Mouse (Mus musculus): ENCODE results near the gene Madd.

The Madd gene

DNA sequence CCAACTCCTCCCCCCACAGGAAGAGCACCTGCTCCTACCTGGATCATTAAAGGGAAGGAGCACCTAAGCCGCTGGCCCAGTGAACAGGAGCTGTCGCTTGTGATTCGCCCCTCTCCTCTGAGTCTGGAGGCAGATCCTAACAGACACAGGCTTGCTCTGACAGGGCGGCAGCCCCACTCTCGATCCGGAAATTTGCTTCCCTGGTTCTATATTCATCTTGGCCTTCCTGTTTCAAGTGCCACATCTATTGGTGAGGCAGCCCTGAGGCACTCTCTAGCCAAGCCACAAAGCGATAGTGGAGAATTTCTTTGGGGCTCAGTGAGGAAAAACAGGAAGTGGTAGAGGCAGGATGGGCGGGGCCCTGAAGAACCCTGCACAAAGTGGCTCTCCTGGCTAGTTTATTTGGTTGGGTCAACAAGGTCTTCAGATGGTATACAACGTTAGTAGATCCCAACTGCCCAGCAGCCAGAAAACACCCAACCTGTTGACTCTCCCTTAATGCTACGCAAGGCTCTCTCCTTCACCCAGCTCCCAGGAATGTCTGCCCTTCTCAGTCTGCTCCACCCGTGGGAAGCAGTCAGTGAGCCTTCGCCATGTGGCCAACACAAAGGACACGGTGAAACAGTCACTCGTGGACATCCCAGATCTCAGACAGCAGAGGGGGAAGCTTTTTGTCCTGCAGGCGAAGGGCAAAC is at the start of gene Madd:
TSS of gene Madd (minus strand) at position 127 of the 695 bp plus-strand sequence.
- DNase-seq = no peak

DNA sequence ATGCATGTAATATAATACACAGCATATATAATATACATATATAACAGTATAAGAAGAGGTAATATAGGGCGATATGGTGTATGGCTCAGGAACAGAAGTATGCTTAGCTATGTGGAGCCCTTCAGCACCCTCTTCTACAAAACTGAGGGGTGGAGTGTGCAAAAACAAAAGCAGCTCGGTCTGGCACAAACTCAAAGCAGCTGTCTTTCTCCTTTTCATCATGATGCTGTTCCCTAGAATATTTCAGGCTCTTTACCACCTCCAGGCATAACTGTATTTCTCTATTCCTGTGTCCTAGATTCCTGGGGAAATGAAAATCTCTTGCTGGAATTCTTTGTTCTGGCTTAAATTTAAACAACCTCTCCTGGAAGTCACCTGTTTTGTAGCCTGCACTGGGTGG is 46.1 kb upstream of the Madd start:
- DNase-seq = no peak

GRCm38 (mm10) chr2:91223614-91224013 is 40.0 kb upstream of the Madd start:
- DNase-seq = no peak

- no peak for DNase-seq
Measured at GRCm38 (mm10) chr2:91220501-91220900, 36.9 kb upstream of the Madd start.

DNA sequence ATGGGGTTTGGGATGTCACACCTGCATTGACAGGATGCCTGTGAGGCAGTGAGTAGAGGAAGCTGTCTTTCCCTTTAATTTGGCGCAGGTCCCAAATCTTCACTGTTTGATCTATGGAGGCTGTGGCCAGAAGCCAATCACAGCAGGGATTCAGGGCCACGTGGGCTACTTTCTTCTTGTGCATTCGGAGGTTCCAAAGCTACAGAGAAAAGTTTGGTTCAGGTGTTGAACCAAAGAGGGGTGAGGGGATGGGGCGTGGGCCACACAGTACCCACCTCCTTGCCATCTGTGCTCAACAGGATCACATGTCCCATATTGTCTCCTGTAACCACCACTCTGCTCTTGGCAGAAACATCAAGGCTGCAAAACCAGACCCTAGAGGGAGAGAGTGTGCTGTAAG is 33.4 kb upstream of the Madd start:
- DNase-seq = no peak

DNA sequence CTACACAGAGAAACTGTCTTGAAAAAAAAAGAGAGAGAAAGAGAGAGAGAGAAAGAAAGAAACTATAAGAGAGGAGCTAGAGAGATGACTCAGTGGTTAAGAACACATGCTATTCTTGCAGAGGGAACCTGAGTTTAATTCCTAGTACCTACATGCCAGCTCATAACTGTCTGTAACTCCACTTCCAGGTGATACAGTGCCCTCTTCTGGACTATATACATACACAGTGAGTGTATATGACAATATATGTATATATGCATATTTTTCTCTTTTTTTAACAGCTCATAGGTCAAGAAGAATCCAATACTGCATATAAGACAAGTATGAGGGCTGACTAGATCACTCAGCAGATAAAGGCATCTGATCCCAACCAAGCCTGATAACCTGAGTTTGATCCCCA is 29.7 kb upstream of the Madd start:
- DNase-seq = no peak

DNA sequence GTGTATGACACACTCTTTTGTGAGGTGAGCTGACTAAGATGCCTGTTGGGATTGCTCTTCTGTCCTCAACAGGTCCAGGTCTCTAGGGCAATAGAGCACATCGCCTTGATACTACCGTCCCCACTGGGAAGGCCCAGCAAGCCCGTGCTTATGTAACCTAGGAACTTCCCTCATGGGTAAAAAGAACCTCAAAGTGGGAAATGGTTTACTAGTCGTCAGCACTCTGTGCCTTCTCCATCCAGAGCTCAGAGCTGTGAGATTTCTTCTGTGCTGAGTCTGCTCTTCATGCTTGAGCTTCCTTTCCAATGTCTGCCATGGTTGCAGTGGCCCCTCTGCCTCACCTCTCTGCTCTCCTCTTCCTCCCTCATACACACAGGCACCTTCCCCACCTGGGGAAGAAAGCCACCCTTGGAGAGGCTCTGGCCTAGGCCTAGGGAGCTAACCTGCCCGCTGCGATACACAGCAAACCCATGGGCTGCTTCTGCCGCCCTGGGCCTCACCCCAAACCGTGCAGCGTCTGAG is 22.7 kb upstream of the Madd start:
- DNase-seq = no peak

DNA sequence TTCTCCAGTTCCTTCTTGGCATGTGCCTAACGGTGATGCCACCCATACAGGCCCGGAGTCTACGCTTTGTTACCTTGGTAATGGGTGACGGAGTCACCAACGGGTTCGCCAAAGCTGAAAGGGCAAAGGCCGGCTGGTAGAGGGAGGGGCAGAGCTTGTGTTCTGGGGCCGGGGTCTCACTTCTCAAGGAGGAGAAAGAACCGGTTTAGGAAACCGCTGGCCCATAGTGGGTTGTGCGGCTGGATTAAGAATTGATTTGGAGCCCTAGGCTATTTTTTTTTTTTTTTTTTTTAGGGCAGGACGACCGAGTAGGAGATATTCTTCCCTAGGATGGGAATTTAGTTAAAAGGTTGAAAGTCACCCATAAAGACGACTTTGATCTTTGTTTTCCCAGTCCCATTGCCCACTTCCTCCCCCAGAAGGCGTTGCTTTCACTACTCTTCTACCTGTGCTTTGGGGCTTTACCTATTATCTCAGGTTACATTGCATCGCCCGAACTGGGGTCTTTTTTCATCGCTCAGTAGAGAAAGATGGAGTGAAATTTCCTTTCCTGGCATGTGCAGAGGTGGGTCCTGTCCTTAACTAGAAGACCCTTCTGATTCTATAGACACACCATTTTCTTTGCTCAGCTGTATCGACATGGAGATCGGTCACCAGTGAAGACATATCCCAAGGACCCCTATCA is 19.5 kb upstream of the Madd start:
- no peak for DNase-seq

DNA sequence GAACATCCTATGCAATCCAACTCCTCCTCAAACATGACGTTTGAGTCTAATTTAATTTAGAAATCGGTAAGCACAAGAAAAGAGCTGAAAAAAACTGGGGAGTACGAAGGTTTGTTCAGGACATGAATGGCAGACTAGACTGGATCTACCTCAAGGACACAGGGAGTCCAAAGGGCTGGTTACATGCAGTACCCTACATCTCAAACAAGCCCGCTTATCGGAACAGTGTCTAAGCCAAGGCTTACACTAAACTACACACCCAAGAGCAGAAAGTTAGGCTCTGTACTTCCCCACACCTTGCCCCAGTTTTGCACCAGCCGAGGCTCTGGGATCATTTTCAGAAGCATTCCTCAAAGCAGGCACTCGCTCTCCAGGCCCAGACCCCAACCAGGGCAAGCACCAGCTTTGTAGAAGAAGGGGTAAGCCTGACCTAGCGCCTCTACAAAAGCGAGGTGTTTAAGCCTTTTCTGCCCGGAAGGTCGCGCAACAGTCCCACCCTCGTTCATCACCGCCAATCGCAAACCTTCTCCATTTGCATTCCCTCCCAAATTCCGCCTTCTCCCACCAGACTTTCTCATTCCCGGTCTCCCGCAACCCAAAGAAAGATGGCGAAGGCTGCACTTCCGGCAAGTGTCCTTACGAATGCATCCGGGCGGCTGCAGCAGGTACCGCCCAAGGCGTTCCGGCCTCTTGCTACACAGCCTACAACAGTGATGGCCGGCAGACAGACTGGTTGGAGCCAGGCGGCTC is 18.8 kb upstream of the Madd start, which contains the start of the genes Nr1h3 and Acp2:
TSS of gene Nr1h3 (minus strand) at position 613 of the 750 bp plus-strand sequence.
TSS of gene Acp2 (plus strand) at position 664 of the 750 bp plus-strand sequence.
- peak; percentile 95 for DNase-seq

DNA sequence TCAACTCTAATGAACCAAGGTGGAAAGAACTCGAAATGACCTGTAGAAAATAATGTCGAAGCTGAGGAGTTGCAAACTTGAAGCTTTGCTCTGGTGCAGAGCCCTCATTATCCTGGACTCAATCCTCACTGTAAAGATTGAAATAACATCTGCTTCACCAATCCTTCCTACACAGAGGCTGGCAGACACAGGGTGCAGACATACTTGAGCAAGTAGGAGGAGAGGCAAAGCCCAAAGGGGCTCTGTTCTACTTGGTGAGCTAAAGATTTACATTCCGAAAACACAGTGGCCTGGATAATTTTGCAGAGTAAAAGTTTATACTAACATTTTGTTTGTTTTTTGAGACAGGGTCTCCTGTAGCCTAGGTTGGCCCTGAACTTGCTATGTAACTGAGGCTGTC is 15.3 kb upstream of the Madd start:
- no peak for DNase-seq

DNA sequence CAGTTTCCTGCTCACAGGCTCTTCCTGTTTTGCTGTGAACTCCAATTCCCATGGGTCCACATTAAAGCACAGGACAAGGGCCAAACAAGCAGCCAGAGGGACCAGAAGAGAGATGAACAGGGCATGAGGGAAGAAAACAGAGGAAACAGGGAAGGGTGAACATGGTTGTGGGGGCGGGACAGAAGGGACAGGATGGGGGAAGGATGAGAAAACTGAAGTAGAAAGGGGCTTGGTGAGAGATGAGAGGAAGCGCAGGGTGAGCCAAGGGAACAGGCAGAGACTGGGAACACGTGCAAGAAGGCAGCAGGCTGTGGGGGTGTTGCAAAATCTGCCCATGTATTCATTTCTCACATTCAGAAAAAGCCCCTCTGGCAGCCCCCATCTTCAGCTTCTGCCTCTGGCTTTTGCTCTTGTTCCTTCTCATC is 13.0 kb upstream of the Madd start:
- DNase-seq = no peak

DNA sequence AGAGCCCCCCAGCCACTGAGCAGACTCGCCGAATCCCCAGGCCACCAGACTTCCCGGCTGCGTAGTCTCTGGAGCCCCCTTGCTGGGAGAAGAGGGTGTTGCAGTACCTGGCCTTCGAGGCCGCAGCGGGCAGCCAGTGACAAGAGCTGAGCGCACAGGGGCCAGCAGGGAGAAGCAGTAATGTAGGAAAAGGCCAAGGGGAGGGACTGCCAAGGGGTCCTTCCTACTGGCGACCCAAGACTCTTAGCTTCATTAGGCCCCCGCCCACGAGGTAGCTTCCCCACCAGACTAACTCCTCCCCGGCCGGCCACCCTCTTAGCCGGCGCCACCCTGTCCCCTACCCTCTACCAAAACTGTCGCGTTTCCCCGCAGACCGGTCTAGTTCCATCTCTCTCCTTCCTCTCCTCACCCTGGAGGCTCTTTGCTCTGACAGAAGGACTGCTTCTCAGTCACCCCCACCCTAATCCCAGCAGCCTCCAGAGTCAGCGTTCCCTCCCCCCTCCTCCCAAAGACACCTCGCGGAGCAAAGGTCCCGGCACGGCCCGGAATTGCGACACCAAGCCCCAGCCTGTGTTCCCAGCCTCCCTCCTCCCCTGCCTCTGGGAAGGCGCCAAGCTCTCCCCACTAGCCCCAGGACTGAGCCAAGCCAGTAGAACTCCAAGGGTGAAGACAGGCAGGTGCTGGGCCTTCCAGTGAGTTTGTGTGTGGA is 11.1 kb upstream of the Madd start:
- peak; percentile 88 for DNase-seq

GRCm38 (mm10) chr2:91190501-91190900 is 6.9 kb upstream of the Madd start:
- no peak for DNase-seq

- DNase-seq = no peak
Measured at GRCm38 (mm10) chr2:91187431-91187830, 3.8 kb upstream of the Madd start.

DNA sequence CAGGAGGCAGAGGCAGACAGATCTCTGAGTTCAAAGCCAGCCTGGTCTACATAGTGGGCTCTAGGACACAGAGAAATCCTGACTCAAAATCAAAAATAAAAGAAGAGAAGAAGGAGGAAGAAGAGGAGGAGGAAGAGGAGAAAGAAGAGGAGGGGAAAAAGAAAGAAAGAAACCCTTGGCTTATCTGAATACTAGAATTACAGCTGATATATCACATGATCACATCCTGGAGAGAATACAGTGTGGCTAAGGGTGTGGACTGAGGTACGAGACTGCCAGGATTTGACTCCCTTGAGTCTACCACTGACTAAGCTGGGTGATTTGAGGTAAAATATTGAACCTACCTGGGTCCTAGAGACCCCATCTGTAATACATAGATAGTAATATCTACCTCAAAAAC is 2.6 kb upstream of the Madd start:
- no peak for DNase-seq

DNA sequence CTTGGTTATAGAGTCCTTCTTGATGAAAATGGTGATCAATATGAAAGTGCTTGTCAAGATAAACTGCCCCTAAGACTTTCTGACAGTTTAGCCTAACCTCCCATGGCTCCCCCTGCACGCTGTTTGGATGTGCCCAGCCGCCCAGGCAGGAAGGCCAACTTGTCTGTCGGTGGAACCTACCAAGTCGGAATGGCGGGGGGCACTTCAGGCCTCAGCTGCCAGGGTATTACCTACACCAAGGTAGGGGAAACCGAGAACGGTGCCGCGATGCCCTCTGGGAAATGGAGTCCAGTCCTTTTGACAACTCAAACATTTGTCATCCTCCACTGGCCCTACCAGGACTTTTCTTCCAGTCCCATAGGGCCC is 506 bp downstream of the Madd start:
- DNase-seq = peak; percentile 97

DNA sequence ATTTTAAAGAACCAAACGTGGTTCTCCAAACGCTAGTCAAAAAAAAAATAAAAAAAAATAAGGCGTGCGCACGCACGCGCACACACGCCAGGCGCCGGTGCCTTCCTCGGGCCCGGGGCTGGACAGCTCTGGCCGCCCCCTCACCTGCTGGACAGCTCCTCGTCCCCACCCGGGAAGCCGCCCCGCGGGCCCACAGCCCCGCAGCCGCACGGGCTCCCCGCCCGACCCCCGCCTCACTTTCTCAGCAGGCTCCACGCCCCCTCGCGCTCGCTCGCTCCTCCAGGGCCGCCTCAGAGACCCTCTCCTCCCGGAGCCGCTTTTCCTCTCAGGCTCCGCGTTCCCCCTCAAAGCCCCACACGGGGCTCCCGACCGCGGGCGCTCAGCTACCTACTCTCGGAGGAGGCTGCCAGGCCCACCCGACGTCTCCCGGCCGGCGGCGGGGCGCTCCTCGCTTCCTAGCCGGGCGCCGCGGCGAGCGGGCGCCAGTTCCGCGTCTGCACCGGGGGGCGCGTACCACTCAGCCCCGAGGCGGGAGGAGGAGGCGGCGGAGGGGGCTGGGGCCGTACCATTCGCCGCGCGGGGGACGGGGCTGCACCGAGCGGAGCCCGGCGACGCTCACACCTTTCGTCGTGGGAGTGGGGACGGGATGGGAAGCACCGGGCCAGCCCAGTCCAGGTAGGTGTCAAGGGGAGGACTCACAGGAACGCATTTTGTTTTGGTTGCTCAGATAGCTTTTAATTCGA is 1.1 kb downstream of the Madd start:
- peak; percentile 91 for DNase-seq

DNA sequence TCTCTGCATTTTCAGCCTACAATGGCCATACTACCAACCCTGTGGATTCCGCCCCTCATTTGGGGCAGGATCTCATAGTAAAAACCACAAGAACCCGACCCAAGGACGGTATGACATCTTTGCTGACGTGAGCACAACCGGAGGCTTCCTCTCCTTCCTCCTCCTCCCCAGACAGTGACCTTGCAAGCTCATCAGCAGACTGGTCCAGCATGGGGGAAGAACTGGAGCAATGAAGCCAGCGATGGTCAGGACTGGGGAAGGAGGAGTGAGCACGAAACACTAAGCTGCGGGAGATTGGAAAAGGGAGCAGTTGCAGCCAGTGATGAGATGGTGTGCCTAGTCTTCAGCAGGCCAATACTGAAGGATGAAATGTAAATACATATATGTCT is 1.6 kb downstream of the Madd start:
- DNase-seq = no peak

- no peak for DNase-seq
Measured at GRCm38 (mm10) chr2:91180706-91181105, 2.9 kb downstream of the Madd start.

DNA sequence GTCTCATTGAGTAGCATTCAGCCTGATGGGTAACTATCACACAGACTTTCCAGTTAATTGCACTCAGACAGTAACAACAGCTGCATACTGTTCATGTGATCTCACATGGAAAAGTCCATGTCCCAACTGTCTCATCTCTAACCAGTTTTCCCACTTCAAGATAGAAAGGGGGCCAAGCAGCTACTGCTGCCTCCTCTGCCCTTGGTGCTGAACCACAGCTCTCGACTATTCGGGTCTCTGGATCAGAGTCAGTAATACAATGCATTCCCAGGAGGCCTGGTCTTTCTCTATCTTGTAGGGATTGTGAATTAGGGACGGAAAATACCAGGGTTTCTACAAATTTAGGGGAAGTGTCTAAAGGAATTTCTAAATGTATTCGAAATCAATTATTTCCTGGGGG is 3.8 kb downstream of the Madd start:
- DNase-seq = no peak

DNA sequence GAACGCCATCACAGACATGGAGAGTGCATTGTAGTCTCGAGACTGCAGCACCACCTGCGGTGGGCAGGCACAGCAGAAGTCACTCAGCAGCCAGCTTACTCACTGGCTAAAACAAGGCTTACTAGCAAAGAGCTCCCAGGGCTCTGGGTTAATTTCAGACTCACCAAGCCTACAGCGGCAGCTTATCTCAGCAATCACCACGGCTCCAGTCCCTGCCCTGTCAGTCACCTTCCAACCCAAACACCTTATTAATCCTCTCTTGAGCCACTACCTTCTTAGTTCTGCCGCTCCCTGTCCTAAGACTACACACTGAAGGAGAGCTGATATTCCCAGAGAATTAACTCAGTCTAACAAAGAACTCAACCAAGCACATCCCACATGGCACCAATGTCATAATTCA is 7.4 kb downstream of the Madd start:
- no peak for DNase-seq

DNA sequence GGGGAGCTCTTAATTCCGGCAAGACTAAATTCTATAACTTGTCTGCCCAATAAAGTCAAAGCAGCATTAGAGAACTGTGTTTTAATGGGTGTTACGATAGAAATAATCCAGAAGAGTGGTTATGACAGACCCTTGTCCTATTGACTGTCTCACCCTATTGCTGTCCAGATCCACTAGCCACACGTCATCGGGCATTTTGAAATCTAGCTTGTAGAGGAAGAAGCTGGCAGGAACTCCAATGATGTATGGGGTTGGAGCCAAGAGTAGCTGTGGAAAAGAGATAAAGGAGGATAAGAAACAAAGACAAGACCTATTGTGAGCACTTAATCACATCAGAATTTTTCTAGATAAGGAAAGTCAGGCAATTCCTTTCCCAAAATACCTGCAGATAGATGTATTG is 8.1 kb downstream of the Madd start:
- DNase-seq = no peak

All from embryo, embryonic 11 days (tissue).